Mouse (Mus musculus) embryonic stem cell, embryonic (primary cell): Measurements from ENCODE around the gene Tbkbp1.

Source experiments
- CTCF ChIA-PET, 4 experiments: fragments of 300-600 bp in 2 of 4; fragments of 350-600 bp in 2 of 4; sonication (Branson Sonifier 250); formaldehyde crosslinking; loops; one replicate each; lab custom pipeline; 2022; ENCODE audit warnings: inconsistent platforms in 2 of 4; lab: Charles Lee
- POLR2A ChIA-PET, 4 experiments: fragments of 300-600 bp in 2 of 4; fragments of 350-600 bp in 2 of 4; sonication (Branson Sonifier 250); formaldehyde crosslinking; loops; one replicate each; lab custom pipeline; 2022; ENCODE audit warnings: antibody characterized with exemption in 4 of 4, inconsistent platforms in 1 of 4; lab: Charles Lee

The Tbkbp1 gene

DNA sequence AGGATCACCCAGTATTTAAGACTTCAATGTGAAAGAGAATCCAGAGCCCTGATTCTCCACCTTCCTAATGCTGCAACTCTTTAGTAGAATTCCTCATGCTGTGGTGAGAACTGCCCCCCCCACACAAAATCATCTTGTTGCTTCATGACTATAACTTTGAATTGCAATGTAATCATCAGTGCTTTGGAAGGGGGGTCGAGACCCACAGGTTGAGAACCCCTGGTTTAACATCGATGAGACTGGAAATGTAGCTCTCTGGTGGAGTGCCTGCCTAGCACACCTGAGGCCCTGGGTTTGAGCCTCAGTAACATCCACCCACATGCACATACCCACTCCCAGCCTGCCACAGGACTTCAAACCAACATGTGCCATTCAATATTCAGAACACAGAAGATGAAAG lies 56.7 kb downstream of the Tbkbp1 start:
- ChIA-PET POLR2A (interaction anchor here in 2 of 4 experiments (1.7 to 7.2 kb wide), 4 partner anchors 10 to 58 kb away, joined by 3 to 83 read pairs (median 6); partner anchors contain the start of gene Tbx21 (in 1 of the 2)), CTCF (interaction anchor here in 2 of 4 experiments (0.6 to 1.0 kb wide), 3 partner anchors 11 to 710 kb away, joined by 3 to 5 read pairs (median 5); no protein-coding TSS in a partner anchor)

DNA sequence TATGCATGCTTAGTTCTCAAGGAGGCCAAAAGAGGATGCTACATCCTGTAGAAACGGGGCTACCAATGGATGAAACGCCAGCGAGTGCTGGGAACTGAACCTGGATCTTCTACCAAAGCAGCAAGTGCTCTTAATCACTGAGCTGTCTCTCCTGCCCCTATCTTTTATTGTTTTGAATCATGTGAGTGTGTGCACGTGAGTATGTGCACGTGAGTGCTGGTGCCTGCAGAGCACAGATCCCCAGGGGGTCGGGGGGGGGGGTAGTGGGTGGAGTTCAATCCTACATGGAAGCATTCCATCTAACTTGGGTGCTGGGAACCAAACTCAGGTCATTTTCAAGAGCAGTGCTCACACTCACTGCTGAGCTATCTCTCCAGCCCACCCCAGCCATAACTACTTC lies 64.9 kb downstream of the Tbkbp1 start:
- CTCF ChIA-PET = interaction anchor here (0.6 to 2.2 kb wide), 16 partner anchors 12 to 303 kb away, joined by 3 to 10 read pairs (median 3); partner anchors contain the start of genes Kpnb1 (in 1 of the 4) and Tbx21 (in 1 of the 4)
- POLR2A ChIA-PET = interaction anchor here in 3 of 4 experiments (0.6 to 7.3 kb wide), 116 partner anchors 8 to 928 kb away, joined by 3 to 83 read pairs (median 5); partner anchors contain the start of genes Tbx21 (in 3 of the 3), Cdk5rap3 (in 2 of the 3), Kpnb1 (in 2 of the 3) and Lrrc46 (in 2 of the 3)
